Mouse (Mus musculus) urinary bladder, postnatal 0 days (tissue): ENCODE data around the gene Vmn1r77. TPM values are rescaled to one million over a fixed set of nuclear protein-coding genes. Genes with fewer than 3 reads are reported as not detected.

Experiments
- polyA plus RNA-seq: library from polyadenylated mRNA; unstranded; fragments of >200 nt; fragmentation: Nextera tagmentation; extraction: Ambion mirVana; gene quantifications from 2 replicates; pipeline ENCODE4 v1.2.1, GENCODE M21; 2015

Gene Vmn1r77
- polyA plus RNA-seq = not detected in 2 replicates

DNA sequence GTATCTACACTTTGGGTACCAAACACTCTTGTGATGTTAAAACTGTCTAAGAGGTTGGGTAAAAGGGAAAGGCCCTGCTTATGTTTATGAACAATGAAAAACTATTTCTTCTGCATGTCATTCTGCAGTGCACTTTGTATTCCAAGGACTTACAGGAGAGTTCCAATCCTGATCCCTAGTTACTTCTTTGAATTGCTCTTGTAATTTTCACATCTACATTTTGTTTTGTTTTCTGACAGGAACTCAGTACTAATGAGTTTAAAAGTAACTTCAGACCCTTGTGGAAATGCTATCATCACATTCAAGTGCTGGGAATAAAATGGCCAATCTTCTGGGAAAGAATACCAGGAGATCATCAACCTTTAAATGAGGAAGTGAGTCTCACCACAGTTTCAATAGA, at the start of gene Vmn1r77:
Gene Vmn1r77, plus strand, starts transcription at position 301 of the 400 bp plus-strand sequence.

Other genes with a start within 250 kb of the Vmn1r77 start
- gene Vmn1r74, start 202.8 kb upstream of the Vmn1r77 start, polyA plus RNA-seq = not detected in 2 replicates
- gene Vmn1r75, start 162.1 kb upstream of the Vmn1r77 start, polyA plus RNA-seq = not detected in 2 replicates
- gene Vmn1r76, start 98.5 kb upstream of the Vmn1r77 start, polyA plus RNA-seq = not detected in 2 replicates
- not detected in 2 replicates for gene Vmn1r78, start 113.5 kb downstream of the Vmn1r77 start, polyA plus RNA-seq
- not detected in 2 replicates for gene Vmn1r79, start 134.5 kb downstream of the Vmn1r77 start, polyA plus RNA-seq
- not detected in 2 replicates for gene Vmn1r80, start 152.5 kb downstream of the Vmn1r77 start, polyA plus RNA-seq
- gene Vmn1r81, start 231.5 kb downstream of the Vmn1r77 start, polyA plus RNA-seq = not detected in 2 replicates